Mouse (Mus musculus) natural killer cell, adult 2 months (primary cell): ENCODE data around the gene Ptch1.

ENCODE experiments used
- DNase-seq, 2 experiments: peaks; one replicate each; pipeline ENCODE4 v3.0.0; 2022; ENCODE audit warnings: low spot score in 2 of 2

Gene Ptch1

DNA sequence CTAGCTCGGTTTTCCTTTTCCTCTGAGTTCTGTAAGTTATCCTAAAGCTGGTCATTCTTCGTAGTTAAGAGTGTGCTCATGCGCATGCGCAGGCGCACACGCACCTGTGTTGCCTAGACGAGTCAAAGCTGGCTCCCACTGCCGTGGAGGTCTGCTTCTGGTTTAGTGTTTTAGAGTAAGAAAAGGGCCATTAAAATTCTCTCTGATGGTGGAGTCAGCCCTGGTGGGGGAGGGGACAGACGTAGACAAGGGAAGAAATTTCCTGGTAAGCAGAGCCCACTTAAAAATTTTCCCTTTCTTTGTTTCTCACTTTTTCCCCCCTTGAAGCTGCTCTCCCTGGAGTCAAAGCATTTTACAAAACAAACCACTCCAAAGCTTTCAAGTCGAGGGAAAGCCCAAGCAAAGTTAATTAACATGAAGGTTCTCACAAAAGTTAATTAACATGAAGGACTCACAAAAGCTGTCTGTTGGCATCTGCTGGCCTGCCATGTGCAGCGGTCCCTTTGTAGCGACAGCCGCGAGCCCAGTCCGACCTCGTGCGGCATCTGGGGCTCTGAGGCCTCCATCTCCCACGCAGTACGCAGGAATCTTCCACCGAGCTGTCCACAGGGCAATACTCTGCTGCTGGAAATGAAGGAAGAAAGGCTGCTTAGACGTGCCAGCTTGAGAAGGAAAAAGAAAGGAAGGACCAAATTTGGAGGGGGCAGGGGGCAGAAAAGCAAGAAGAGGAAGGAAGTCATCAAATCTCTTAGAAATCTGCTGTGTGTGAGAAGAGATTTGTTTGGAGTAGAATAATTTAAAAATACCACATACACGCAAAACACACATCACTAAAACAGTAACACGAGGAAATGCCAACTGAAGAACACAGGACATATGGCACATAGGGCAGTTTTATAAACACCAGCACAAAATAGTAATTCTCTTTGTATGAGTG is 76.5 kb downstream of the Ptch1 start, which contains the start of gene Fancc:
Gene Fancc, minus strand, starts transcription at position 633 of the 937 bp plus-strand sequence.
- DNase-seq, result no peak

GRCm38 (mm10) chr13:63487707-63488042 is 85.7 kb downstream of the Ptch1 start:
- DNase-seq, result no peak

- DNase-seq, result no peak
Observed at GRCm38 (mm10) chr13:63486791-63487706, 86.3 kb downstream of the Ptch1 start.

DNA sequence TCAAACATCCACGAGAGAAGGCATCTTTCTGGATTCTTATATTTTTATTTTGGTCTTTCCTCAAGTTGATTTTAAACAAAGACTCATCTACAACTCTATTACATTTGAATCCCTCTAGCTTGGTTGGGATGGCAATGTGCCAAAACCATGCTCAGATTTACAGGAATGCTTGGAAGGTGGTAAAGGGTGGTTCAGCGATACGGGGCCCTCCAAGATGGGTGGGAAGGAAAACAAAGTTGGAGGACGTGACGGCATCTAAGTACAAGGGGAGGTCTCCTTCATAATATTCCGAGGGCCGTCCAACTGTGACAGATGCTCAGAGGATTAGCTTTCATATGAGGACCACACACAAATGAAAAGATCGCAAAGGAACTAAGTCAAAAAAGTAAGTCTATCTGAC is 98.0 kb downstream of the Ptch1 start:
- no peak for DNase-seq
